ENCODE assay signal across 15 mouse cellular contexts in the genomic region with DNA sequence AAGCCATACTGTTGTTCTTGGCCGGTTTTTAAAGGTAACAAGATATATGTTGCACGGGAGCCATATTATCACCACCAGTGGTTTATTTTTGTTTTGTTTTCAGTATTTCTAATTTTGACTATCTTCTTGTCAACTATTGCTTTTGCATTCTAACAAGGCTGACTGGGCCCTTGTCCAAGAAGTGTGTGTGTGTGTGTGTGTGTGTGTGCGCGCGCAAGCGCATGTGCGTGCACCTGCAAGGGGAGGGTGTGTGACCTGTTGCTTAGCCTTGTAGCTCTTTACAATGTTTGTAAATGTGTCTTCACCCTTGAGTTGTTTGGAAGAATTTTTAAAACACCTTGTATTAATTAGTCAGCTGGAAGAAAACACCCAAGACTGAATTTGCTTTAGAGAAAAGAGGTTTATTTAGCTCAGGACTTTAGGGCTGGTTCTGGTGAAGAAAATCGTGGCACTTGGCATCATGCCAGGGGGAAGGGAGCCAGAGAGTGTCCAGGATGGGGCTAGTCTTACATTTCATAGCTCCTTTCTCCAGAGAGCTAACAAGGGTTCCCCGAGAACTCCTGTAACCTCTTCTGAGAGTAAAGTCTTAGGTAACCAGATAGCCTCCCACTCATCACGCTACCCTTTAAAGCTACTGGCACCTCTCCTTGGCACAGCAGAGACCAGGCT. TPM values are rescaled to one million over a fixed set of nuclear protein-coding genes. Genes with fewer than 3 reads are reported as not detected.
A peak's percentile ranks its signal among the peaks of the same experiment; 100 is the strongest.
DNase-seq lines count a peak whose midpoint lies in the region; ATAC-seq and TF ChIP-seq lines count a peak whose summit lies in the region.
"Had no signal": no experiment of that assay in that cellular context is flagged by ENCODE, and none has a peak within 500 bp of the region (broad histone marks: within the 10 kb centered on the region; RNA-seq: fewer than 3 reads in every experiment).

No protein-coding gene starts in this region.

- DNase-seq in cerebellum, postnatal 10 days: peak; percentile 28 to 44
- no peak for DNase-seq in cerebellum, adult 11 months
- DNase-seq in left cerebral cortex, postnatal 4 days: peak; percentile 22
- DNase-seq in left cerebral cortex, adult 18-20 months (ENCODE audit: low spot score in 2 of 2): no peak
- DNase-seq in midbrain, postnatal 0 days (ENCODE audit: low spot score): peak; percentile 32
- DNase-seq in heart, postnatal 10 days: no peak
- DNase-seq: adrenal gland, postnatal 25 days; heart, postnatal 36 days; layer of hippocampus, adult 9-11 months; lung, postnatal 14 days; thymus, postnatal 25 days had no signal

- peak overlapping the region; percentile 13; the same call in 1 of the 2 replicates for H3K4me2 ChIP-seq in embryonic facial prominence, embryonic 15.5 days (replicated peaks)
- no peak overlapping the region for H3K4me2 ChIP-seq in midbrain, postnatal 0 days (ENCODE audit: low read depth, low read length, poor library complexity, severe bottlenecking)
- no peak overlapping the region for H3K4me2 ChIP-seq in hindbrain, embryonic 13.5 days
- H3K4me2 ChIP-seq: liver, embryonic 12.5 days; midbrain, embryonic 12.5 days had no signal

- WGBS in embryonic facial prominence, embryonic 15.5 days: 68% methylated on average over 10 of the region's 10 CpGs
- WGBS in midbrain, postnatal 0 days: 84% methylated on average over 10 of the region's 10 CpGs
- 88% methylated on average over 10 of the region's 10 CpGs for WGBS in hindbrain, embryonic 13.5 days

- H3K9ac ChIP-seq in embryonic facial prominence, embryonic 15.5 days: no peak overlapping the region
- H3K9ac ChIP-seq in midbrain, postnatal 0 days (replicated peaks; ENCODE audit: low read length, poor library complexity, severe bottlenecking): no peak overlapping the region
- no peak overlapping the region for H3K9ac ChIP-seq in hindbrain, embryonic 13.5 days
- H3K9ac ChIP-seq: liver, embryonic 12.5 days; midbrain, embryonic 12.5 days had no signal

- TF ChIP-seq CTCF in midbrain, postnatal 0 days (IDR thresholded peaks at IDR 0.05): no peak

- no peaks in the 10 kb centered on the region for H3K27me3 ChIP-seq in embryonic facial prominence, embryonic 15.5 days
- peaks cover 10% of the 10 kb centered on the region for H3K27me3 ChIP-seq in midbrain, postnatal 0 days (ENCODE audit: insufficient read depth, low read length)
- H3K27me3 ChIP-seq in hindbrain, embryonic 13.5 days: peaks cover 40% of the 10 kb centered on the region

- H3K4me1 ChIP-seq in embryonic facial prominence, embryonic 15.5 days: peaks cover 29% of the 10 kb centered on the region
- no peaks in the 10 kb centered on the region for H3K4me1 ChIP-seq in midbrain, postnatal 0 days (ENCODE audit: insufficient read depth, low read length)
- peaks cover 10% of the 10 kb centered on the region for H3K4me1 ChIP-seq in hindbrain, embryonic 13.5 days (replicated peaks)

- H3K9me3 ChIP-seq in embryonic facial prominence, embryonic 15.5 days (replicated peaks): no peaks in the 10 kb centered on the region
- no peaks in the 10 kb centered on the region for H3K9me3 ChIP-seq in midbrain, postnatal 0 days (ENCODE audit: low read length)
- H3K9me3 ChIP-seq in hindbrain, embryonic 13.5 days: no peaks in the 10 kb centered on the region
- H3K9me3 ChIP-seq: liver, embryonic 12.5 days; midbrain, embryonic 12.5 days had no signal

- H3K36me3 ChIP-seq in embryonic facial prominence, embryonic 15.5 days: no peaks in the 10 kb centered on the region
- H3K36me3 ChIP-seq in midbrain, postnatal 0 days (ENCODE audit: insufficient read depth, low read length): no peaks in the 10 kb centered on the region
- H3K36me3 ChIP-seq in hindbrain, embryonic 13.5 days: no peaks in the 10 kb centered on the region
- H3K36me3 ChIP-seq: liver, embryonic 12.5 days; midbrain, embryonic 12.5 days had no signal

- intact Hi-C loops in left cerebral cortex, postnatal 4 days (cut with DNase I): no loop called here
- intact Hi-C loops in heart, postnatal 10 days (cut with DNase I): no loop called here

- peak overlapping the region; percentile 63 for H3K27ac ChIP-seq in embryonic facial prominence, embryonic 15.5 days (replicated peaks)
- H3K27ac ChIP-seq in midbrain, postnatal 0 days (ENCODE audit: low read depth, low read length): no peak overlapping the region
- no peak overlapping the region for H3K27ac ChIP-seq in hindbrain, embryonic 13.5 days
- H3K27ac ChIP-seq: liver, embryonic 12.5 days; midbrain, embryonic 12.5 days had no signal

- H3K4me3 ChIP-seq in embryonic facial prominence, embryonic 15.5 days (replicated peaks): no peak overlapping the region
- H3K4me3 ChIP-seq in midbrain, postnatal 0 days (ENCODE audit: low read depth, low read length): no peak overlapping the region
- H3K4me3 ChIP-seq in hindbrain, embryonic 13.5 days: no peak overlapping the region
- H3K4me3 ChIP-seq: liver, embryonic 12.5 days; midbrain, embryonic 12.5 days had no signal

- ATAC-seq in embryonic facial prominence, embryonic 15.5 days (ENCODE audit: insufficient number of reproducible peaks, low FRiP score, low TSS enrichment, low read depth): no peak
- no peak for ATAC-seq in midbrain, postnatal 0 days (ENCODE audit: low FRiP score)
- no peak for ATAC-seq in hindbrain, embryonic 13.5 days (ENCODE audit: low FRiP score)
- ATAC-seq: liver, embryonic 12.5 days had no signal

RNA-seq across cellular contexts. Expression of a gene that starts 3.0 kb away (rescaled TPM):
- total RNA-seq in left cerebral cortex, postnatal 4 days (2021): 1 to 10 TPM; 1.5 to 1.7 TPM
- 1 to 10 TPM; 1.4 TPM for total RNA-seq in left cerebral cortex, adult 18-20 months (2021)
- polyA plus RNA-seq in embryonic facial prominence, embryonic 15.5 days (2015; fragmentation: Nextera tagmentation; extraction: Ambion mirVana): 6.4 and 7.6 TPM in 2 replicates
- 2.4 and 3.5 TPM in 2 replicates for total RNA-seq in midbrain, postnatal 0 days (2014; rRNA removed)
- 0.48 and 0.72 TPM in 2 replicates for polyA plus RNA-seq in midbrain, postnatal 0 days (2015; fragmentation: Nextera tagmentation; extraction: Ambion mirVana)
- total RNA-seq in heart, postnatal 10 days (2021): 10 to 100 TPM in 1 of 2 experiments, 1 to 10 TPM in 1; 7.8 to 10.4 TPM
- polyA plus RNA-seq in hindbrain, embryonic 13.5 days (2015; fragmentation: Nextera tagmentation; extraction: Ambion mirVana): 0.92 and 0.96 TPM in 2 replicates

Comparison
In these comparisons a context has a peak if more than half of its experiments do, and no peak if none do; other contexts are left out.
1. DNase-seq: peak in cerebellum, postnatal 10 days (2 of 2), left cerebral cortex, postnatal 4 days (single experiment) and midbrain, postnatal 0 days (single experiment); none in cerebellum, adult 11 months (single experiment), left cerebral cortex, adult 18-20 months (0 of 2) and heart, postnatal 10 days (0 of 2).